Mouse (Mus musculus): ENCODE data around the gene Hsf4.

GRCm38 (mm10) chr8:105280567-105280966, 11.0 kb downstream of the Hsf4 start:
- no peak for TF ChIP-seq CTCF (IDR thresholded peaks at IDR 0.05; ENCODE audit: low read depth)
- no peak for TF ChIP-seq EP300 (IDR thresholded peaks at IDR 0.05; ENCODE audit: low read depth)
